Mouse (Mus musculus): ENCODE measurements at regions not wholly inside any gene's neighbourhood (a gene's known extent, or its start where the extent isn't known, plus 50 kb on each side); places are given as distances from the start of the nearest gene placed in this dataset.
"Not testable (repeated sequence)": the region's sequence is repeated elsewhere in the genome, so short reads cannot be mapped to it uniquely, and the experiment has no call there.

- H3K36me3 ChIP-seq (ENCODE audit: control insufficient read depth, insufficient read depth, low read length): no peaks in the 10 kb centered on the region
- H3K4me1 ChIP-seq (ENCODE audit: control insufficient read depth, insufficient read depth, low read length): no peaks in the 10 kb centered on the region
- no peaks in the 10 kb centered on the region for H3K9me3 ChIP-seq (ENCODE audit: control insufficient read depth, low read length)
- H3K27me3 ChIP-seq (ENCODE audit: control insufficient read depth, insufficient read depth, low read length): no peaks in the 10 kb centered on the region
- H3K9ac ChIP-seq (replicated peaks; ENCODE audit: low read length): no peak overlapping the region
- no peak overlapping the region for H3K4me3 ChIP-seq (replicated peaks; ENCODE audit: low read depth, low read length)
- H3K4me2 ChIP-seq (ENCODE audit: low read length): no peak overlapping the region
- DNase-seq (no peak), ATAC-seq (ENCODE audit: low FRiP score, low TSS enrichment) (no peak)
- H3K27ac ChIP-seq (replicated peaks; ENCODE audit: low read depth, low read length): no peak overlapping the region
- 89% methylated on average over 2 of the region's 2 CpGs for WGBS
Measured at GRCm38 (mm10) chr1:149129767-149130287, 831.3 kb downstream of the Pla2g4a start.

- no peaks in the 10 kb centered on the region for H3K4me1 ChIP-seq (ENCODE audit: control insufficient read depth, insufficient read depth, low read length)
- H3K36me3 ChIP-seq (ENCODE audit: control insufficient read depth, insufficient read depth, low read length): no peaks in the 10 kb centered on the region
- H3K27ac ChIP-seq (replicated peaks; ENCODE audit: low read depth, low read length): no peak overlapping the region
- H3K9me3 ChIP-seq (ENCODE audit: control insufficient read depth, low read length): no peaks in the 10 kb centered on the region
- no peaks in the 10 kb centered on the region for H3K27me3 ChIP-seq (ENCODE audit: control insufficient read depth, insufficient read depth, low read length)
- no peak overlapping the region for H3K4me3 ChIP-seq (replicated peaks; ENCODE audit: low read depth, low read length)
- no peak for DNase-seq
- ATAC-seq (ENCODE audit: low FRiP score, low TSS enrichment): no peak
- no peak overlapping the region for H3K4me2 ChIP-seq (ENCODE audit: low read length)
- no peak overlapping the region for H3K9ac ChIP-seq (replicated peaks; ENCODE audit: low read length)
Measured at GRCm38 (mm10) chr1:149129138-149129537, 832.0 kb downstream of the Pla2g4a start.

GRCm38 (mm10) chr1:149127709-149128108 lies 833.4 kb downstream of the Pla2g4a start:
- Histone ChIP-seq H3K27ac (replicated peaks; ENCODE audit: low read depth, low read length) (no peak overlapping the region), H3K27me3 (ENCODE audit: control insufficient read depth, insufficient read depth, low read length) (no peaks in the 10 kb centered on the region), H3K4me1 (ENCODE audit: control insufficient read depth, insufficient read depth, low read length) (no peaks in the 10 kb centered on the region), H3K9ac (replicated peaks; ENCODE audit: low read length) (no peak overlapping the region), H3K9me3 (ENCODE audit: control insufficient read depth, low read length) (no peaks in the 10 kb centered on the region), H3K4me3 (replicated peaks; ENCODE audit: low read depth, low read length) (no peak overlapping the region), H3K36me3 (ENCODE audit: control insufficient read depth, insufficient read depth, low read length) (no peaks in the 10 kb centered on the region), H3K4me2 (ENCODE audit: low read length) (no peak overlapping the region)
- WGBS: 94% methylated on average over 1 of the region's 1 CpGs
- DNase-seq (no peak), ATAC-seq (ENCODE audit: low FRiP score, low TSS enrichment) (no peak)

- Histone ChIP-seq H3K27me3 (ENCODE audit: control insufficient read depth, insufficient read depth, low read length) (no peaks in the 10 kb centered on the region), H3K36me3 (ENCODE audit: control insufficient read depth, insufficient read depth, low read length) (no peaks in the 10 kb centered on the region), H3K4me3 (replicated peaks; ENCODE audit: low read depth, low read length) (no peak overlapping the region), H3K4me1 (ENCODE audit: control insufficient read depth, insufficient read depth, low read length) (no peaks in the 10 kb centered on the region), H3K9me3 (ENCODE audit: control insufficient read depth, low read length) (no peaks in the 10 kb centered on the region), H3K27ac (replicated peaks; ENCODE audit: low read depth, low read length) (no peak overlapping the region), H3K4me2 (ENCODE audit: low read length) (no peak overlapping the region), H3K9ac (replicated peaks; ENCODE audit: low read length) (no peak overlapping the region)
- ATAC-seq (ENCODE audit: low FRiP score, low TSS enrichment): no peak
- 77% methylated on average over 2 of the region's 2 CpGs for WGBS
- no peak for DNase-seq
Measured at GRCm38 (mm10) chr1:149103396-149103795, 857.7 kb downstream of the Pla2g4a start.

- no peak overlapping the region for H3K4me3 ChIP-seq (replicated peaks; ENCODE audit: low read depth, low read length)
- H3K4me2 ChIP-seq (ENCODE audit: low read length): no peak overlapping the region
- 79% methylated on average over 1 of the region's 1 CpGs for WGBS
Measured at GRCm38 (mm10) chr1:149097426-149097825, 863.7 kb downstream of the Pla2g4a start.

GRCm38 (mm10) chr1:149074681-149075080 lies 886.4 kb downstream of the Pla2g4a start:
- H3K4me2 ChIP-seq (ENCODE audit: low read length): no peak overlapping the region

More at GRCm38 (mm10) chr1:149097426-149097825, 863.7 kb downstream of the Pla2g4a start:
- ATAC-seq (ENCODE audit: low FRiP score, low TSS enrichment) (no peak), DNase-seq (no peak)
- Histone ChIP-seq H3K9ac (replicated peaks; ENCODE audit: low read length) (no peak overlapping the region), H3K36me3 (ENCODE audit: control insufficient read depth, insufficient read depth, low read length) (no peaks in the 10 kb centered on the region), H3K4me1 (ENCODE audit: control insufficient read depth, insufficient read depth, low read length) (no peaks in the 10 kb centered on the region), H3K27me3 (ENCODE audit: control insufficient read depth, insufficient read depth, low read length) (no peaks in the 10 kb centered on the region), H3K27ac (replicated peaks; ENCODE audit: low read depth, low read length) (no peak overlapping the region), H3K9me3 (ENCODE audit: control insufficient read depth, low read length) (no peaks in the 10 kb centered on the region)

GRCm38 (mm10) chr1:149069570-149069969 lies 891.5 kb downstream of the Pla2g4a start:
- Histone ChIP-seq H3K27ac (replicated peaks; ENCODE audit: low read depth, low read length) (no peak overlapping the region), H3K9ac (replicated peaks; ENCODE audit: low read length) (no peak overlapping the region), H3K9me3 (ENCODE audit: control insufficient read depth, low read length) (no peaks in the 10 kb centered on the region), H3K4me3 (replicated peaks; ENCODE audit: low read depth, low read length) (no peak overlapping the region), H3K4me2 (ENCODE audit: low read length) (no peak overlapping the region), H3K27me3 (ENCODE audit: control insufficient read depth, insufficient read depth, low read length) (no peaks in the 10 kb centered on the region), H3K4me1 (ENCODE audit: control insufficient read depth, insufficient read depth, low read length) (no peaks in the 10 kb centered on the region), H3K36me3 (ENCODE audit: control insufficient read depth, insufficient read depth, low read length) (no peaks in the 10 kb centered on the region)
- ATAC-seq (ENCODE audit: low FRiP score, low TSS enrichment) (no peak), DNase-seq (no peak)

More at GRCm38 (mm10) chr1:149074681-149075080, 886.4 kb downstream of the Pla2g4a start:
- H3K9me3 ChIP-seq (ENCODE audit: control insufficient read depth, low read length): no peaks in the 10 kb centered on the region
- H3K9ac ChIP-seq (replicated peaks; ENCODE audit: low read length): no peak overlapping the region
- H3K4me3 ChIP-seq (replicated peaks; ENCODE audit: low read depth, low read length): no peak overlapping the region
- H3K27ac ChIP-seq (replicated peaks; ENCODE audit: low read depth, low read length): no peak overlapping the region
- no peak for ATAC-seq (ENCODE audit: low FRiP score, low TSS enrichment)
- DNase-seq: no peak
- H3K27me3 ChIP-seq (ENCODE audit: control insufficient read depth, insufficient read depth, low read length): no peaks in the 10 kb centered on the region
- H3K4me1 ChIP-seq (ENCODE audit: control insufficient read depth, insufficient read depth, low read length): no peaks in the 10 kb centered on the region
- H3K36me3 ChIP-seq (ENCODE audit: control insufficient read depth, insufficient read depth, low read length): no peaks in the 10 kb centered on the region
- WGBS: 74% methylated on average over 1 of the region's 1 CpGs

- WGBS: 78% methylated on average over 3 of the region's 3 CpGs
- not testable (repeated sequence) for H3K27ac ChIP-seq (replicated peaks; ENCODE audit: low read depth, low read length); H3K9me3 ChIP-seq (ENCODE audit: control insufficient read depth, low read length); H3K27me3 ChIP-seq (ENCODE audit: control insufficient read depth, insufficient read depth, low read length); H3K9ac ChIP-seq (replicated peaks; ENCODE audit: low read length); ATAC-seq (ENCODE audit: low FRiP score, low TSS enrichment); H3K36me3 ChIP-seq (ENCODE audit: control insufficient read depth, insufficient read depth, low read length); DNase-seq; H3K4me3 ChIP-seq (replicated peaks; ENCODE audit: low read depth, low read length); H3K4me1 ChIP-seq (ENCODE audit: control insufficient read depth, insufficient read depth, low read length); H3K4me2 ChIP-seq (ENCODE audit: low read length)
Measured at GRCm38 (mm10) chr1:149063011-149063410, 898.1 kb downstream of the Pla2g4a start.

- Histone ChIP-seq H3K4me2 (ENCODE audit: low read length) (no peak overlapping the region), H3K27me3 (ENCODE audit: control insufficient read depth, insufficient read depth, low read length) (no peaks in the 10 kb centered on the region), H3K4me1 (ENCODE audit: control insufficient read depth, insufficient read depth, low read length) (no peaks in the 10 kb centered on the region), H3K9ac (replicated peaks; ENCODE audit: low read length) (no peak overlapping the region), H3K9me3 (ENCODE audit: control insufficient read depth, low read length) (no peaks in the 10 kb centered on the region), H3K27ac (replicated peaks; ENCODE audit: low read depth, low read length) (no peak overlapping the region), H3K36me3 (ENCODE audit: control insufficient read depth, insufficient read depth, low read length) (no peaks in the 10 kb centered on the region), H3K4me3 (replicated peaks; ENCODE audit: low read depth, low read length) (no peak overlapping the region)
- 83% methylated on average over 3 of the region's 3 CpGs for WGBS
- ATAC-seq (ENCODE audit: low FRiP score, low TSS enrichment): no peak
- DNase-seq: no peak
Measured at GRCm38 (mm10) chr1:149038188-149038967, 922.7 kb downstream of the Pla2g4a start.

All from midbrain, embryonic 14.5 days (tissue).